Mouse (Mus musculus) lung, postnatal 25 days (tissue): ENCODE measurements around the gene Kcnmb2.

Source experiments
- DNase-seq: peaks from one replicate; pipeline ENCODE4 v3.0.0; 2022; ENCODE audit warnings: low spot score

Gene Kcnmb2

DNA sequence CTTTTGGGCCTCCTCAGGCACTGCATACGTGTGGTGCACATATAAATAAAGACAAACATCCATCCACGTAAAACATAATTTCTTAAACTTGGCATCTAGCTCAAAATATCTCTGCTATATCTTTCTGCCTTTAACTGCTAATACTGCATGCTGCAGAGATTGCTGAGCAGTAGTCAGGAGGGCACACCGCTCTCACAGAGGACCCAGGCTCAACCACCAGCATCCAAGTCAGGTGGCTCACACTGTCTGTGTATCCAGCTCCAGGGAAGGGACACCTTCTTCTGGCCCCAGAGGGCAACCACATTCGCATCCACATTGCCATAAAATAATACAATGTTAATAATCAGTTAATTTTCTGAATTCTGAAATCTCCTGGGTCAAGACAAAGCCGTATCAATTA, 241.9 kb downstream of the Kcnmb2 start:
- no peak for DNase-seq

DNA sequence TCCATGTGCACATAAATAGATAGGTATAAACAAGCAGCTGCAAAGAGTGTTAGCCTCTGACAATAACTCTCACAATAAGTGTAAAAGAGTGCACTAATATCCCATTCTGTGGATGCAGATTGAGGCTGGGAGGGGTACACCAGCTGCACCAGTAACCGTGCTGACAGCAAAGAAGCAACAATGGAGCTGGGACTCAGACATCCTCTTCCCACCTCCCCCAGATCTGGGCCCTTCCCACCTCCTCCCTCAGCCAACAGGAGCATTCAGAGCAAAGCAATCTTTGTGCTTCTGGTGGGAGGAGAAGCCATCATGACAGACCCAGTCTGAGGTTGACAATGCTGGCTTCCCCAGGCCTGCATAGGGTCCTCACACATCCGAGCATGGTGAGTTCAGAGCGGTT, 242.3 kb downstream of the Kcnmb2 start:
- no peak for DNase-seq

DNA sequence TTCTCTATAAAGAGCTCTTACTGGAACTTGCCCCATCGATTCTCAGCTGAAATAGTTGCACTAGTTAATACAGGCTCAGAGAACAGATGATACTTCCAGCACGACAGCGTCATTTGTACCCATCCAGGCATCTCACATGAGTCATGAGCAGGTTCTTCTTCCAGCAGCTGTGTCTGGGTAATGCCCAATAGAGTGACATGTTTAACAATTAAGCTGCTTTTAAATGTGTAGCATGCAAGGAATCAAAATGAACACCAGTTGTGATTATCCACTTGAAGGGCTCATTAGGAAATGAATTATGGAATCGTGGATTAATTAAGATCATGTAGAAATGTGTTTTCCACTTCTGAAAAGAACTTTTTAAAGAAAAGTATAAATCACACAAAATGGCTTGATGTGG, 245.4 kb downstream of the Kcnmb2 start:
- no peak for DNase-seq

DNA sequence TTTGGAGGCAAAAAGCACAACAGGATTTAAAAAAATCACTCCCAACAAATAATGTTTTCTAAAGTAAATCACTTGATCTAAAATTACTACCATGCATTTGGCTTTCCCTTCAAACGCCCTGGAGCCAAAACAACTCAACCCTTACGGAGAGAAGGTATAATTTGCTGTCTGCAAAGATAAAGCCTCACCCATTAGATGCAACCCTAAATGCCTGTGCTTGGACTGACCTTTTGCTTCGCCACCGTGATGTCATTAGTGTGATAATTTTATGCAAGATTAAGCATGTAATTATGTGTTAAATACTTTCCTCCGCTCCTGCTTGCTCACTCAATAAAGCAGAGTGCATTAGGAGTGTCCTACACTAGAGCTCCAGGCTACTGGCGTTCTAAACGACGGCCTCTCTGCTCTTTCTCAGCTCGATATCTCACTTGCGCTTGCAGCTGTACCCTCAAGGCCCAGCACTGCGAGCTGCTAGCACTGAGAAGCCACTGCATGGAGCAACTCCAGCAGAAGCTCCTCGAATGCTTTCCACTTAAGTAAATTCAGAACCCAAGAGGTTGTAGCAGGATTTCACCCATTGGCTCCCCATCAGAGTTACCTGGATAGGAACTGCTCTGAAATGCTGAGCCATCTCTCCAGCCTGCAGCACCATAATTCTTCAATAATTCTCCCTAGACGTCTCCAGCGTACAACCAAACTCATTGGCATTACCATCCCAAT, 247.7 kb downstream of the Kcnmb2 start:
- no peak for DNase-seq

DNA sequence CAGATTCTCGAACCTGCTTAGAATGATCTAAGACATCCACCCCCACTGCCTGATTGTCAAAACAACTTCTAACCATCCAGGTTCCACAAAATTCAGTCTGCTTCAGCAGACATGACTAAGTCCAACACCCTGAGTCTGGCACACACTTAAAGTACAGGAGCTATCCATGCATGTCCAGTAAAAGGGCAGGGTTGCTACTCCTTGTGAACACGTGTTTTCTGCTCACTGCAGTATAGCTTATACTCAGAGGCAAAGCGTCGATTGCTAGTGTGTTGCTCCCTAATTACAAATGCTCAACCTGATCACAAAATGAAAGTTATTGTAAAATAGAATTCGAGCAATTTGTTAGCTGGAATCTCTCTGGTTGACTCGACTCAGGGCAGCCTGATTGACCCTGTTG, 278.2 kb downstream of the Kcnmb2 start:
- DNase-seq = no peak

DNA sequence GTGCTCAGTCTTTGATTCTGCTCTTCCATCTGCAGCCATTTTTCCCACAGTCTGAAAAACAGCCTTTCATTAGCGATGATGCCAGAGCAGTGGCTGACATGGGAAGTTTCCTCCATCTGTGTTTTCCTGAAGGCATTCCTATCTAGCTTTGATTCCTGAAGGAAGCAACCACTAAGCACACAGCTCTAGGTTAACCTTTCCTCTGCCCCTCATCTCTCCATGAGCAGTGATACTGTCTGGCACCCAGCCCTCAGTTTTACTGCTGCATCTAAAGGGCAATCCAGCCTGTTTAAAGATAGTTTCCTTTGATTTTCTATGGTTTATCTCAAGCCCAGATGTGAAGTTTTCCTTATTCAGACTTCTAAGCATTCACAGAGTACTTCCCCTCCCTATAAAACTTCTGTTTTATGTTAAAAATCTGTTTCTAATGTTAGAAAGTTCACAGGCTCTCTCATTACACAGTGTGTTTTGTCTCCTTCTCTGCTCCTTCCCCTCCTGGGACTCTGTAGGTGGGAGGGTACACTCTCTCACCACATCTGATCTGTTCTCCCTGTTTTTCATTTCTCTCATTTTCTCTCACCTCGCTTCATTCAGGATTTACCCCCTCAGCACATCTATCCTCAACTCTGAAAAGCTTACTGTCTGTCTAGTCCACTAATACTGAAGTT, 283.7 kb downstream of the Kcnmb2 start:
- DNase-seq = no peak

DNA sequence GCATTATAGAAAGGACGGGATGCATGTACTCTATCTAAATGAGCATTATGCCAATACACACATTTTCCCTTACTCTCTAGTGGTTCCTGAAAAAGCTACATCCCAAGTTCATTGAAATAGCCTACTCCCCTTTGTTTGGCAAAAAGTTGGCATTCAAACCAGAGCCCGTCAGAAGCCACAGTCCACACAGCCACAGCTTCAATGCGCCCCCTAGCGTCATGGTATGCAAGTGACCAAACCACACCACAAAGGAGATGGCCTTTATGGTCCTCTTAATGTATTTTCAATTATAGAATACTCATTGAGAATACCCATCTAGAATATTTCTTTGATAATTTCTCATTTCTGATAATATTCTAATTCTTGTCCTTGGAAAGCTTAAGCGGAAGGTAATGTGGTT, 286.2 kb downstream of the Kcnmb2 start:
- DNase-seq = peak; percentile 34

DNA sequence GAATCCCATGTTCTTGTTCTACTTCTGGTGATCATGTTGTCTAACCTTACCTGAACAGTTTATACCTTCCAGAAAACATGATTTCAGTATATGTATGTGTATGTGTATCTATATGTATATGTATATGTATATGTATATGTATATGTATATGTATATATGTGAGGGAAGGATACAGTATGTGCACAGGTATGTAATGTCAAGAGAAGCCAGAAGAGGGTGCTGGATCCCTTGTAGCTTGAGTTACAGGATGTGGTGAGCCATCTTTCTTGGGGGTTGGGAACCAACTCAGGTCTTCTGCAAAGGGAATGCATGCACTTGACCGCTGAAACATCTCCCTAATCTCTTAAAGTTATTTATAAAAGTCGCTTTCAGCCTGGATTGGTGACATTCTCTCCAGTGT, 286.6 kb downstream of the Kcnmb2 start:
- DNase-seq = no peak

DNA sequence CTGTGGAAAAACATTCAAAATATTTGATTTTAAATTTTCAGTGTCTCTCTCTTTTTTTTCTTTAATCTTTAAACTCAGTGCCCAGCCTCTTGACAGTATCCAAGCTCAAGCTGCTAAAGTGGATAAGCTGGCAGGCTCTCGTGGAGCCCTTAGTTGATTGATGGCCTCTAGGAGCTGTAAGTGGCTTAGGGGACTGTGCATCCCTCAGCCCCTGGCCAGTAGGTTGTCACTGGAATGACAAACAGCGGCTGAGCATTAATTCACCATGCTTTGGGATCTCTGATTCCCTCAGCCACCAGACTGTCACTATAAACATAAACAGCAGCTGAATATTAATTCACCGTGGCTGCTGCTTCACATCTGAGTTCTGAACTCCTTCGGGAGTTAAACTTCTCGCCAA, 287.6 kb downstream of the Kcnmb2 start:
- no peak for DNase-seq

DNA sequence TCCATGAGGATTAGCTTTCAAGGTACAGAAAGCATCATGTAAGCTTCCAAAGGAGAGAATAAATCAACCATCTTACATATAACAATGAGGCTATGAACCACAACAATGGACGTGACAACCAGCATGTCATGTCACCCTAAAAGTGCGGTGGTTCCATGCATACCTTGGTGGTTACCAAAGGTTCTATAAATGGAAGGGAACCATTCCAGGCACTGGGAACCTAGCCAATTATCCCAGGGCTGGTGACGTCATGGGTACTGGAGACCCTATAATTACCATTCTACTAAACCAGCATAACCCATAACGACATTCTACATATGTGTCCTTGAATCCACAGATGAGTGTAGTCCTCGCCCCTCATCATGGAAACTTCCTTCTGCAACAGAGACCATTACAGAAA, 291.7 kb downstream of the Kcnmb2 start:
- no peak for DNase-seq

DNA sequence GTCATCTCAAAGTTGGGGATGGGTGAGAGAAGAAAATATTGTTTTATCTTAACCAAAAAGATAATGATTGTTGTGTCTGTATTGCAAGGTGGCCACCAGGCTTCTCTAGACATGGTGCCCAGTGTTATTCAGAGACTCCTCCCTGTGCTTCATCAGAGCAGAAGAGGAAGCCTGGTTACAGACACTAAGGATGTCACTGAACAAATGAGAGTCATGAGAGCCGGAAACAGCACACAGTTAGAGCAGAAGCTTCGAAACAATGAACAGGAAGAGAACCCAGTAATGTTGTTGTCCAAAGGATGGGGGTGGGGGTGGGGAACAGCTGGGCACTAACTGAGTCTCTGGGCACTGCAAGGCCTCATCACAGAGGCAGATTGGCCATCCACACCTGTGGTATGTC, 324.4 kb downstream of the Kcnmb2 start:
- no peak for DNase-seq

DNA sequence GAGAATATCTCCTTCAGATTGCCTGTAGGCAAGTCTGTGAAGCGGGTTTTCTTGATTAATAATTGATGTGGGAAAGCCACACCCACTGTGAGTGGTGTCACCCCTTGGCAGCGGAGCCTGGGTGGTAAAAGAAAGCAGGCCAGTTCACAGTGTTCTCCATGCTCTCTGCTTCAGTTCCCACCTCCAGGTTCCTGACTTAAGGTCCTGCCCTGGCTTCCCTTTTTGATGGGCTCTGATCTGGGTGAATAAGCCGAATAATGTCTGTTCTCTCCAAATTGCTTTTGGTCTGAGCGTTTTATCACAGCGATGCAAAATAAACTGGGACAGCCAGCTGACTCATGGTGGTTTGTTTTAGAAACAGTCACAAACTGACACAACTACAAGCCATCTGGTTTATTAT, 334.5 kb downstream of the Kcnmb2 start:
- DNase-seq = peak; percentile 68
